Mouse (Mus musculus) left cerebral cortex, adult 11 months (tissue): ENCODE measurements around the gene Ctsm.
"Not testable (repeated sequence)": the region's sequence is repeated elsewhere in the genome, so short reads cannot be mapped to it uniquely, and the experiment has no call there.

Experiments
- DNase-seq: peaks from one replicate; pipeline ENCODE4 v3.0.0; 2022; ENCODE audit warnings: low spot score

Ctsm gene

GRCm38 (mm10) chr13:61541631-61542030 is at the start of gene Ctsm:
TSS of gene Ctsm (minus strand) at chr13:61541839.
- no peak for DNase-seq

GRCm38 (mm10) chr13:61570027-61570426 is 28.4 kb upstream of the Ctsm start, which contains the start of gene Cts3:
TSS of gene Cts3 (minus strand) at chr13:61570127.
- no peak for DNase-seq

- not testable (repeated sequence) for DNase-seq
Observed at GRCm38 (mm10) chr13:61568074-61568473, 26.4 kb upstream of the Ctsm start, which contains the start of gene Gm49352. TSS of gene Gm49352 (minus strand) at chr13:61568174.
